Mouse (Mus musculus): ENCODE data around the gene Ubqln1. TPM values are rescaled to one million over a fixed set of nuclear protein-coding genes. Genes with fewer than 3 reads are reported as not detected.
A peak's percentile ranks its signal among the peaks of the same experiment; 100 is the strongest.

The Ubqln1 gene
- polyA plus RNA-seq, 1 experiment from 2014 or later: 83.3 TPM

DNA sequence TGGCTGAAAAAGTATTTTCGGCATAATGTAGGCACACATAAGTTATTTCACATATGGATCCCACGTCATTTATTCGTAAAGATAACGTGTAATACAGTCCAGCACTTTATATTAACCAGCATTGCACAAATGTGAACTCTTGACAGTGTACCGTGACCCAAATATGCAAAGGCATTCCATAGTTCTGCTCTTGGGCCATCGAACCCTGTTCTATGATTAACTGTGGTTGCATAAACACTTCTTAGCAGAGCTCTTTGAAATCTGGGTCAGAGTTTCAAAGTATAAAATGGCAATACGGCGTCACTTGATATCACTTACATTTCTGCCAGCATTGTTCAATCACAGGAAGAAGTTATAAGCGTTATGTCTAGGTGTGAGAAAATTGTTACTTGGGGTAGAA, 942 bp upstream of the Ubqln1 start:
- peaks cover 36% of the 10 kb centered on the region for H3K4me1 ChIP-seq
- 0 out of 2 replicates have a peak, but pooled peaks cover 3% of the 10 kb centered on the region for H3K36me3 ChIP-seq
- H3K4me2 ChIP-seq: peak overlapping the region; percentile 85
- ATAC-seq: no peak
- H3K9me3 ChIP-seq (replicated peaks): no peaks in the 10 kb centered on the region
- no peaks in the 10 kb centered on the region for H3K27me3 ChIP-seq (replicated peaks)
- H3K27ac ChIP-seq: peak overlapping the region; percentile 88
- peak overlapping the region; percentile 99 for H3K9ac ChIP-seq
- WGBS (ENCODE audit: insufficient replicate concordance): 82% methylated on average over 9 of the region's 9 CpGs
- H3K4me3 ChIP-seq: peak overlapping the region; percentile 96

DNA sequence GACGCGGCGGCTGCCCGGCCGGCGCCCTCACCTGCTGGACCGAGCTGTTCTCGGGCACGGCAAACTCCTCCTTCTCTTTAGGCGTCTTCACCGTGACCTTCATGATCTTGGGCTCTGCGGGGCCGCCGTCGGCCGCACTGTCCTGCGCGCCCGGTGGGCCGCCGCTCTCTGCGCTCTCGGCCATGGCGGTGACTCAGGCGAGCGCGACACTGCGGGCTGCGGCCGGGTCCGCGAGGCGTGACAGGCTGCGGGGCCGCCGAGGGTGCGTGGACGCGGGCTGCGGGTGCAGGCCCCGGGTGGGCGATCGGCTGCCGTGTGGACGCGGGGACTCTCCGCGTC, 231 bp downstream of the Ubqln1 start:
- Histone ChIP-seq H3K27ac (peak overlapping the region; percentile 88), H3K4me2 (peak overlapping the region; percentile 85), H3K4me1 (peaks cover 41% of the 10 kb centered on the region), H3K9ac (peak overlapping the region; percentile 99), H3K4me3 (peak overlapping the region; percentile 96), H3K36me3 (0 out of 2 replicates have a peak, but pooled peaks cover 3% of the 10 kb centered on the region), H3K9me3 (replicated peaks) (no peaks in the 10 kb centered on the region), H3K27me3 (replicated peaks) (no peaks in the 10 kb centered on the region)
- ATAC-seq: peak; percentile 74
- WGBS (ENCODE audit: insufficient replicate concordance): under 1% methylated on average over 39 of the region's 48 CpGs

DNA sequence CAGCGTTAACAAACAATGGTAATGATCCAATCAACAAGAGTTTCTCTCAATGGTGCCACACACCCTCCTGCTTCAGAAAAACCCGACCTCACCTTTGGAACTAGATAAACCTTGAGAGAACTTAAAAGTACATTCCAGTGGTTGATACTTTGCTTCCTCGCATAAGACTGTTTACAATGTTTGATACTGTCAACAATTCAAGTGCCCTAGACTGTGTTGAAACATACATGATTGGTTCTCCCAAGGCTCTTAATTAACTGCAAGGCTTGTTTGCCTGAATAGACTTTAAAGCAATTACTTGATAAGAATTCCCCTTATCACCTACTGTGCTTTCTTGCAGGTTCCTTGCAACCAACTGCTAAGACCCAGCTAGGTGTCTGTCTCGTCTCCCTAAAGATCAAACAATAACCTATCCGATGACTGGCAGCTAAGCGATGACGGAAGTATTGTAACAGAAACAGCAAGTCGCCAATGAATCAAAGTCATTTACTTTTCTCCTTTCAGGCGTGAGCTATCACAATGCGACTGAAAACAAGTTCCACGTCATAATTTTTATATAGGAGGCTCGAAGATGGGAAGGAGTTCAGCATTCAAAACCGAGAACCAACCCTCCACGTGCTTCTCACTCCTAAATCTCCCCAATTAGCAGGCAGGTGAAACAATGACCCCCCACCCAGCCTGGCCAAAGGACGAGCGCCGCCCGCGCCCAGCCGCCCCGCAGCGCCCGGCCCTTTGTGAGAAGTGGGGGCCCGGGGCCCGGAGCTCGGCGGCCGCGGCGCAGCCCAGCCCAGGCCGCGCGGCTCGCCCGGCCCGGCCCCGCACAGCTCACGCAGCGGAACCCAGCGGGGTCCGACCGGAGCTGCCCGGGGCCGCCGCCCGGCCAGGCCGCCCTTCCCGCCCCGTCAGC, 854 bp downstream of the Ubqln1 start:
- no peaks in the 10 kb centered on the region for H3K27me3 ChIP-seq (replicated peaks)
- H3K4me3 ChIP-seq: peak overlapping the region; percentile 96
- peak overlapping the region; percentile 88 for H3K27ac ChIP-seq
- no peaks in the 10 kb centered on the region for H3K9me3 ChIP-seq (replicated peaks)
- ATAC-seq: peak; percentile 64
- 0 out of 2 replicates have a peak, but pooled peaks cover 3% of the 10 kb centered on the region for H3K36me3 ChIP-seq
- WGBS (ENCODE audit: insufficient replicate concordance): 2% methylated on average over 47 of the region's 49 CpGs
- peak overlapping the region; percentile 85 for H3K4me2 ChIP-seq
- peaks cover 46% of the 10 kb centered on the region for H3K4me1 ChIP-seq
- H3K9ac ChIP-seq: peak overlapping the region; percentile 99

DNA sequence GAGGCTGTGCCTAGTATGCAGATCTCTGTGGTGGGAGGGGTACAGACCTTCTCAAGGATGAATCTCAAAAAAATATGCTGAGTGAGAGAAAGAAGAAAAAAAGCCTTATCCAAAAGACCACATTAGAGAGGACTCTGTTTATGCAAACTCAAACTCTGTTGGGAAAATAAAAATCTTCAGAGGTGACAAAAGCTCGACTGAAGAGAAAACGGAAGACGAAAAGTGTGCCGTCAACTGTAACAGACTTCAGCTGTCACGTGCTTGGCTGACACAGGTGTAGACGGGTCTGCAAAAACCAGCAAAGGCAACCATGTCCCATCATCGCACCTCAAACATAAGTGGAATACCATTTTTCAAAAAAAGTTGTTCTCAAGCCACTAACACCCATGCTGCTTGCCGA, 1.7 kb downstream of the Ubqln1 start:
- no peak for ATAC-seq
- Histone ChIP-seq H3K4me3 (peak overlapping the region; percentile 96), H3K36me3 (0 out of 2 replicates have a peak, but pooled peaks cover 3% of the 10 kb centered on the region), H3K4me1 (peaks cover 52% of the 10 kb centered on the region), H3K9me3 (replicated peaks) (no peaks in the 10 kb centered on the region), H3K27ac (no peak overlapping the region), H3K27me3 (replicated peaks) (no peaks in the 10 kb centered on the region), H3K4me2 (peak overlapping the region; percentile 85), H3K9ac (no peak overlapping the region; the same call in 1 of the 2 replicates)
- WGBS (ENCODE audit: insufficient replicate concordance): 62% methylated on average over 8 of the region's 8 CpGs

DNA sequence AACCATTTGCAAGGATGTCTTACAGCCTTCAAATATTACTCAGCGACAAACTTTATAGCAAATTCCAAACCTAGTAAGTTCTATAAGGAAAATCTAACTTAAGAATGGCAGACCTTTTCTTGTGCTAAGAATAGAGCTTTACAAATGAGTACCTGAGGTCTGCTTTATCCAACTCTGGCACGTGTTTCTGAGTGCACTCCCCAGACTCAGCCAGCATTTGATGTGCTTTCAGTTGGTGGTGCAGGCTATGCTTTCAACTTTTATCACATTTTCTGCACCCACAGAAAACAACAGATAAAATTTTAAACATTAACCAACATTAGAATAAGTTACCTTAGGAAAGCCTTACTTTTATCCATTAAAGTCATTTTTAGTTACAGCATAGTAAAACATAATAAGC, 2.9 kb downstream of the Ubqln1 start:
- no peak overlapping the region for H3K9ac ChIP-seq
- H3K4me2 ChIP-seq: no peak overlapping the region
- ATAC-seq: no peak
- no peaks in the 10 kb centered on the region for H3K9me3 ChIP-seq (replicated peaks)
- 70% methylated on average over 2 of the region's 2 CpGs for WGBS (ENCODE audit: insufficient replicate concordance)
- peaks cover 57% of the 10 kb centered on the region for H3K4me1 ChIP-seq
- H3K27me3 ChIP-seq (replicated peaks): no peaks in the 10 kb centered on the region
- no peak overlapping the region for H3K27ac ChIP-seq
- H3K4me3 ChIP-seq: no peak overlapping the region
- H3K36me3 ChIP-seq: 0 out of 2 replicates have a peak, but pooled peaks cover 3% of the 10 kb centered on the region

DNA sequence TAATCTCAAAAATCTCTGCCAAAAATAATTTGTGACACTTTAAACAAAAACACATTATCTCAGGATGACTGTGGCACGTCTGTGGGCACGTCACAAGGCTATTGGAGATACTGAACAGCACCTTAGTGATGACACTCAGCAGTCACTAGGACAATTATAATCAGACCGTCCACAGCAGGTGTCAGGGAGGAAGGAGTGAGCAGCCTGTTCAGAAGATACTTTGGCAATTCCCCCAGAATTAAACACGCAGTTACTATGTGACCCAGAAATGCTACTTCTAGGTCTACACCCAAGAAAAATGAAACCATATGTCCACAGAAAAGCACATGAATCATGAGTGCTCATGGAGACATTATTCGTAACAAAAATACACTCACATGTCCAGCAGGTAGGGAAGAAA, 5.0 kb downstream of the Ubqln1 start:
- H3K4me3 ChIP-seq: no peak overlapping the region
- 76% methylated on average over 5 of the region's 5 CpGs for WGBS (ENCODE audit: insufficient replicate concordance)
- H3K9me3 ChIP-seq (replicated peaks): no peaks in the 10 kb centered on the region
- no peaks in the 10 kb centered on the region for H3K27me3 ChIP-seq (replicated peaks)
- no peak overlapping the region for H3K9ac ChIP-seq
- H3K4me1 ChIP-seq: peaks cover 61% of the 10 kb centered on the region
- no peak for ATAC-seq
- no peak overlapping the region for H3K27ac ChIP-seq
- H3K36me3 ChIP-seq: 0 out of 2 replicates have a peak, but pooled peaks cover 3% of the 10 kb centered on the region
- no peak overlapping the region for H3K4me2 ChIP-seq

DNA sequence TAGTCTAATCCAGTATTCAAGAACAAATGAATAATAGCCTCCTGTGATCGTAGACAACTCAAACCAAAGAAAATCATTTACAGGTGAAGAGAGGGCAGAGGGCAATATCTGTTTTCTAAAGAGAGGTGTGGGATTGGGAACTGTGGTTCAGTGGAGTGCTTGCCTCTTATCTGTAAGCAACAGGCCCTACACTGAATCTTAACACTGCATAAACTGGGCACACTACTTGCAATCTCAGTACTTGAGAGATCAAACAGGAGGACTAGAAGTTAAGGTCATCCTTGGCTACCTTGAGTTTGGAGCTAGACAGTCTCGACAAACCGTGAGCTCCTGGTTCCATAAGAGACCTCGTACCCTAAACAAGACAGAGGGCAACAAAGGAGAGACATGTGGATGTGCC, 9.4 kb downstream of the Ubqln1 start:
- peaks cover 43% of the 10 kb centered on the region for H3K4me1 ChIP-seq
- WGBS (ENCODE audit: insufficient replicate concordance): 74% methylated on average over 4 of the region's 4 CpGs
- H3K9me3 ChIP-seq (replicated peaks): no peaks in the 10 kb centered on the region
- H3K36me3 ChIP-seq: no peaks in the 10 kb centered on the region
- no peak overlapping the region for H3K4me3 ChIP-seq
- no peaks in the 10 kb centered on the region for H3K27me3 ChIP-seq (replicated peaks)
- ATAC-seq: no peak
- H3K27ac ChIP-seq: no peak overlapping the region
- H3K9ac ChIP-seq: no peak overlapping the region
- no peak overlapping the region for H3K4me2 ChIP-seq

DNA sequence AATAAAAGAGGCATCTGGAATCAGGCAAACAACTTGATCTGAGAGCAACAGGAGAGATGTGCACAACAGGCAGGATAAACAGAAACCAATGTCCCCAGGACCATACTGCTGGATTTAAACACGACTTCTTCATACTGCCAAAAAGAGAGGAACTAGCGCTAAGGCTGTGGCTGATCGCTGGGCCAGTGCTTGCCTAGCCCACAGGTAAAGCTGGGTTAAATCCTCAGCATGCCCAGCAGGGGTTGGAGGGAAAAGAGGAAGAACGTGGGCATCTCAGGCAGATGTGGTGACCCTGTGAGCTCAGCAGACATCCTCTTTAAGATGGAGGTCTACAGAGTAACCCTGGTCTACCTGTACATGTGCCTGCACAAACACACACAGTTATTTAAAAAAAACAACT, 10.5 kb downstream of the Ubqln1 start:
- no peak for ATAC-seq
- H3K9me3 ChIP-seq (replicated peaks): no peaks in the 10 kb centered on the region
- no peak overlapping the region for H3K4me2 ChIP-seq
- H3K27ac ChIP-seq: no peak overlapping the region
- no peak overlapping the region for H3K4me3 ChIP-seq
- WGBS (ENCODE audit: insufficient replicate concordance): 35% methylated on average over 4 of the region's 4 CpGs
- no peaks in the 10 kb centered on the region for H3K36me3 ChIP-seq
- H3K27me3 ChIP-seq (replicated peaks): no peaks in the 10 kb centered on the region
- peaks cover 36% of the 10 kb centered on the region for H3K4me1 ChIP-seq
- H3K9ac ChIP-seq: no peak overlapping the region

DNA sequence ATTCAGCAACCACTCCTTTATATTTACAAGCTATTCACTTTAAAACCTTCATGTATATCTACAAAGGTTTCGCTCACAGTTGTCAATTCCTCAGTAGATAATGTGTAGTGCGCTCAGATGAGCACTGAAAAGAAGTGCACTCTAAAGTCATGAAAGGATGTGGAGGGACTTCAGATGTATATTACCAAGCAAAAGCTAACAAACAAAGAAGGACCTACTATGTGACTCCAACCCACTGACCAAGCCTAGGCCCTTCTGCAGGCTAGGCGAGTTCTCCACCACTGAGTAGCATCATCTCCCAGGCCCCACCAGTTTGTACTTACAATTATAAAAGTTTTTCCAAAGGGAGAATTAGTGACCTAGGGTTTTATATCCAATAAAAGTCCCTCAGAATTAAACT, 11.3 kb downstream of the Ubqln1 start:
- no peak for ATAC-seq

DNA sequence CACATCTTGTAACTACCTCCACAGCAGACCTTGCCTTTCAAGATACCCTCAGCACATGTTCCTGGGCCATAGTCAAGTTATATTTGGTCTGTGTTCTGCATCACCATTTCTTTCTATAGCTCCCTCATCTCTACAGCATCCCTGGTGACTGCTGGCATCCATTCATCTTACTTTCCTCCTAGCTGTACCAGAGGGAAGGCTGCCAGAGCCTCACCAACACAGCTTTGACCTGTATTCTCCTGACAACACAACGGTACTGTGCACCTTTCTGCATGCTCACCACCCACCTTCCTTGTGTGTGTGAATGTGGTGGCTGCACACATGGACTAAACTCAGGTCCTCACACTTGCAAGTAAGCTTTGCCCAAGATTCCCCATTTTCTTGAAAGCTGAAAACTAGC, 12.6 kb downstream of the Ubqln1 start:
- no peaks in the 10 kb centered on the region for H3K9me3 ChIP-seq (replicated peaks)
- H3K4me3 ChIP-seq: no peak overlapping the region
- peaks cover 3% of the 10 kb centered on the region for H3K36me3 ChIP-seq
- peaks cover 24% of the 10 kb centered on the region for H3K4me1 ChIP-seq
- no peak overlapping the region for H3K4me2 ChIP-seq
- H3K27ac ChIP-seq: no peak overlapping the region
- ATAC-seq: no peak
- H3K27me3 ChIP-seq (replicated peaks): no peaks in the 10 kb centered on the region
- WGBS (ENCODE audit: insufficient replicate concordance): 78% methylated on average over 1 of the region's 1 CpGs
- no peak overlapping the region for H3K9ac ChIP-seq

More for the DNA sequence above, 11.3 kb downstream of the Ubqln1 start:
- no peak overlapping the region for H3K4me2 ChIP-seq
- H3K9me3 ChIP-seq (replicated peaks): no peaks in the 10 kb centered on the region
- H3K36me3 ChIP-seq: no peaks in the 10 kb centered on the region
- H3K4me1 ChIP-seq: peaks cover 30% of the 10 kb centered on the region
- H3K27me3 ChIP-seq (replicated peaks): no peaks in the 10 kb centered on the region
- no peak overlapping the region for H3K27ac ChIP-seq
- no peak overlapping the region for H3K4me3 ChIP-seq
- no peak overlapping the region for H3K9ac ChIP-seq
- WGBS (ENCODE audit: insufficient replicate concordance): 83% methylated on average over 3 of the region's 3 CpGs

DNA sequence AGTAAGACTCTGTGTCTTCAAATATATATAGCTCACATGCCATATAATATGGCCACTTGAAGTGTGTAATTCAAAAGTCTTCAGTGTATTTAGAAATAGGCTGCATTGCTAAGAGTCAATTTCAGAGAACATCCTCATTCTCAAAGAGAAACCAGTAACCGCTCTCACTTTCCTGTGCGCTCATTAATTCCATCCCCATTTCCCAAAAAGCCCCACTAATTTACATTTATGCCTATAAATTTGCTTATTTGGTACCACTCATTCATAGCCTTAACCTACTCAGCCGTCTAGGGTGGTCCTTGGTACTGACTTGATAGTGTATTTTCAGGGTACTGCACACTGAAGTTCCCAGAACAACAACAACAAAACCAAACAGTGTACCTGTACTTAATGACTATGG, 13.5 kb downstream of the Ubqln1 start:
- Histone ChIP-seq H3K36me3 (peaks cover 13% of the 10 kb centered on the region), H3K4me2 (no peak overlapping the region), H3K9me3 (replicated peaks) (no peaks in the 10 kb centered on the region), H3K27ac (no peak overlapping the region), H3K4me3 (no peak overlapping the region), H3K27me3 (replicated peaks) (no peaks in the 10 kb centered on the region), H3K4me1 (peaks cover 25% of the 10 kb centered on the region), H3K9ac (no peak overlapping the region)
- WGBS (ENCODE audit: insufficient replicate concordance): 90% methylated on average over 3 of the region's 3 CpGs
- no peak for ATAC-seq

DNA sequence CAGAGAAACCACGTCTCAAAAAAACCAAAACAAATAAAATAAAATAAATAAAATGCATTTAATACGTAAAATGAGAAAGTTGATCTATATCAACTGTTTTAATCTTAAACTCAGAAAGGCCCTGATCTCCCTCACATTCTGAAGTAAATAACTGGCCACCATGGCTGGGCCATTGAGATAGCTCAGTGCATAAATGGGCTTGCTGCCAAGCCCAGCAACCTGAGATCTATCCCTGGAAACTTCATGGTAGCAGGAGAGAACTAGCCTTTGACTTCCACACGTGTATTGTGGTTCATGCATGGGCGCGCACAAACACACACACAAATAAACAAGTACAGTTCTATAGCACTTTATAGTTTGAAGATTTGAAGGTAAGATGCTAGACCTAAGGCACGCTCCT, 14.1 kb downstream of the Ubqln1 start:
- H3K9me3 ChIP-seq (replicated peaks): no peaks in the 10 kb centered on the region
- H3K4me3 ChIP-seq: no peak overlapping the region
- no peak overlapping the region for H3K4me2 ChIP-seq
- H3K27ac ChIP-seq: no peak overlapping the region
- 75% methylated on average over 6 of the region's 6 CpGs for WGBS (ENCODE audit: insufficient replicate concordance)
- H3K36me3 ChIP-seq: peaks cover 19% of the 10 kb centered on the region
- ATAC-seq: no peak
- no peak overlapping the region for H3K9ac ChIP-seq
- no peaks in the 10 kb centered on the region for H3K27me3 ChIP-seq (replicated peaks)
- H3K4me1 ChIP-seq: peaks cover 21% of the 10 kb centered on the region
